Mouse (Mus musculus): ENCODE data around the gene Bicdl1.

Gene Bicdl1

GRCm38 (mm10) chr5:115623694-115624440 is 107.6 kb downstream of the Bicdl1 start:
- DNase-seq: no peak

GRCm38 (mm10) chr5:115622686-115623085 is 108.7 kb downstream of the Bicdl1 start:
- no peak for DNase-seq

GRCm38 (mm10) chr5:115619690-115620089 is 111.7 kb downstream of the Bicdl1 start:
- DNase-seq: no peak

GRCm38 (mm10) chr5:115614948-115615347 is 116.5 kb downstream of the Bicdl1 start:
- peak; percentile 51 to 65 for DNase-seq

- no peak for DNase-seq
These were observed 118.1 kb downstream of the Bicdl1 start for GRCm38 (mm10) chr5:115613332-115613731.

- no peak for DNase-seq
These were observed 119.9 kb downstream of the Bicdl1 start for GRCm38 (mm10) chr5:115611566-115611965.

GRCm38 (mm10) chr5:115603561-115603960 is 127.9 kb downstream of the Bicdl1 start:
- no peak for DNase-seq

Measured in cerebellum, postnatal 10 days (tissue).